Mouse (Mus musculus): ENCODE measurements at regions not wholly inside any gene's neighbourhood (a gene's known extent, or its start where the extent isn't known, plus 50 kb on each side); places are given as distances from the start of the nearest gene placed in this dataset.
A peak's percentile ranks its signal among the peaks of the same experiment; 100 is the strongest.
"Not testable (repeated sequence)": the region's sequence is repeated elsewhere in the genome, so short reads cannot be mapped to it uniquely, and the experiment has no call there.

DNA sequence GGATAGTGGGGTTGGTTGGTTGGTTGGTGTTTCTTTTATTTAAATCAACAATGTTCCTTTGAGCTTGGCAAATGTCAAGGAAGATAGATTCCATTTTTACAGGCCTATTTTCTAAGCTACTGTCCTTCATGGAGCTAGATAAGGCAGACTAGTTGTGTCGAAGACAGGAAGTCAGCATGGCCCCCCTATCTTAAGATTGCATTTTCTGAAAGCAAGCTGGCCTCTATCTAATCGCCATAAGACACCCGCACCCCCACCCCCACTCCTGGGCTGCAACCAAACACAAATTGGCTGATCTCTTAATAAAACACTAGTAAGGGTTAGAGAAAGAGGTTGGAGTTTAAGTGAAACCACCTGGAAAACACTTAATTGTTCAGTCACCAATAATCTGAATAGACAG is 1708.5 kb upstream of the 5930422O12Rik start:
- TF ChIP-seq TCF3 (IDR thresholded peaks at IDR 0.05; ENCODE audit: insufficient read length, low read depth) = no peak
- no peak for TF ChIP-seq CEBPB (IDR thresholded peaks at IDR 0.05; ENCODE audit: insufficient read depth, poor library complexity, severe bottlenecking)
- no peak for TF ChIP-seq USF1 (IDR thresholded peaks at IDR 0.05; ENCODE audit: low read depth)
- TF ChIP-seq POLR2AphosphoS2 (IDR thresholded peaks at IDR 0.05; ENCODE audit: insufficient read length, low read depth) = no peak
- TF ChIP-seq MYOD1 (IDR thresholded peaks at IDR 0.05; ENCODE audit: control insufficient read depth in 1 of 3, insufficient read length in 2 of 3, low read depth in 2 of 3) = no peak
- TF ChIP-seq SRF (IDR thresholded peaks at IDR 0.05; ENCODE audit: control insufficient read depth, insufficient read length, low read depth) = no peak
- TF ChIP-seq E2F4 (IDR thresholded peaks at IDR 0.05; ENCODE audit: insufficient read depth) = no peak
- TF ChIP-seq POLR2A (IDR thresholded peaks at IDR 0.05; ENCODE audit: insufficient read length, low read depth) = no peak
- no peak for TF ChIP-seq MYOG (IDR thresholded peaks at IDR 0.05; ENCODE audit: control insufficient read depth in 1 of 3, insufficient read depth in 1 of 3, insufficient read length in 2 of 3, low read depth in 2 of 3)
- no peak for TF ChIP-seq MAX (IDR thresholded peaks at IDR 0.05; ENCODE audit: low read depth)
- TF ChIP-seq TCF12 (IDR thresholded peaks at IDR 0.05; ENCODE audit: insufficient read depth, poor library complexity, severe bottlenecking) = no peak
- TF ChIP-seq REST (IDR thresholded peaks at IDR 0.05; ENCODE audit: insufficient read depth, insufficient read length) = no peak
- Histone ChIP-seq H3K36me3 (ENCODE audit: control insufficient read depth, insufficient read depth) (no peaks in the 10 kb centered on the region), H3K79me2 (ENCODE audit: control insufficient read depth, insufficient read depth) (no peaks in the 10 kb centered on the region), H3ac (ENCODE audit: control insufficient read depth, insufficient read length) (no peak overlapping the region), H3K4me3 (no peak overlapping the region), H3K4me2 (ENCODE audit: low read depth) (peak overlapping the region; percentile 28), H3K27me3 (ENCODE audit: control insufficient read depth, insufficient read depth, insufficient read length) (no peaks in the 10 kb centered on the region)

DNA sequence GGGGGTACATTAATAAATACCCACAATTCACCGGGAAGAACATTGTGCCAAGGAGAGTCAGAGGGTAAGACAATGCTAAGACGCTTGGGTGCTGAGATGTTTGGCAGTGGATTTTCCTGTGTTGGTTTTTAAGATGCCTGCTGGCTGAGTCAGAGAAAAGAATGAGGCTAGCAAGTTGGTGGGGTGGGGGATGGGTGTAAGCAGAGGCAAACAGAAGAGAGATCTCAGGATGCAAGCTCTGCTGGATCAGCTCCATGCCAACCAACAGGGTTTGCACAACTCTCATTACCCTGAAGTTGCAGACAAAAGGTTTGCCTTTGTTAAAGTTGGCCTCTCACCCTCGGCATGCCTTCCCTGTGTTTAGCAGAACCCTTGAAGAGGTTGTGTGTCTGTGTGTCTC is 1707.9 kb upstream of the 5930422O12Rik start:
- no peaks in the 10 kb centered on the region for H3K79me2 ChIP-seq (ENCODE audit: control insufficient read depth, insufficient read depth)
- no peaks in the 10 kb centered on the region for H3K27me3 ChIP-seq (ENCODE audit: control insufficient read depth, insufficient read depth, insufficient read length)
- H3K4me2 ChIP-seq (ENCODE audit: low read depth) = peak overlapping the region; percentile 28
- no peak overlapping the region for H3ac ChIP-seq (ENCODE audit: control insufficient read depth, insufficient read length)
- H3K36me3 ChIP-seq (ENCODE audit: control insufficient read depth, insufficient read depth) = no peaks in the 10 kb centered on the region
- H3K4me3 ChIP-seq = no peak overlapping the region
- TF ChIP-seq CEBPB (IDR thresholded peaks at IDR 0.05; ENCODE audit: insufficient read depth, poor library complexity, severe bottlenecking) (peak; percentile 70; the same call in 1 of the 2 replicates), E2F4 (IDR thresholded peaks at IDR 0.05; ENCODE audit: insufficient read depth) (no peak)

DNA sequence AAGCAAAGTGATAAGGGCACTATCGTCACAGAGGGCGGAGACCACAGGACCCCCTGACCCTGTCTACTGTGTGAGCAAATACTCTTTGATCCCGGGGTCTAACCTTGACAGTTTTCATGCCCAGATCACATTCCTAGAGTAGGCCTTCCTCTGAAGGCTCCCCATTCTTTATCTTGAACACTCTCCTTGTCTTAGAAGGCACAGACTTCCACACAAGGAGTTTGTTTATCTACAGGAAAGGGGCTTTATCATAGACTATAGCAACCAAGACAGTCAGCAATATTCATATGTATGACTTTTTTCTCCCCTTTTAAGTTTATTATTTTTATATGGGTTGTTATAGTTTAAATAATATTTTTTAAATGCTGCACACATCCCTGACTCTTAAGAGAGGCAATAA is 1703.1 kb upstream of the 5930422O12Rik start:
- no peaks in the 10 kb centered on the region for H3K27me3 ChIP-seq (ENCODE audit: control insufficient read depth, insufficient read depth, insufficient read length)
- no peaks in the 10 kb centered on the region for H3K79me2 ChIP-seq (ENCODE audit: control insufficient read depth, insufficient read depth)
- H3ac ChIP-seq (ENCODE audit: control insufficient read depth, insufficient read length) = no peak overlapping the region
- H3K4me3 ChIP-seq = no peak overlapping the region
- H3K4me2 ChIP-seq (ENCODE audit: low read depth) = no peak overlapping the region
- TF ChIP-seq CEBPB (IDR thresholded peaks at IDR 0.05; ENCODE audit: insufficient read depth, poor library complexity, severe bottlenecking) (no peak), USF1 (IDR thresholded peaks at IDR 0.05; ENCODE audit: low read depth) (no peak), REST (IDR thresholded peaks at IDR 0.05; ENCODE audit: insufficient read depth, insufficient read length) (no peak), POLR2A (IDR thresholded peaks at IDR 0.05; ENCODE audit: insufficient read length, low read depth) (no peak), TCF12 (IDR thresholded peaks at IDR 0.05; ENCODE audit: insufficient read depth, poor library complexity, severe bottlenecking) (no peak)
- no peaks in the 10 kb centered on the region for H3K36me3 ChIP-seq (ENCODE audit: control insufficient read depth, insufficient read depth)

DNA sequence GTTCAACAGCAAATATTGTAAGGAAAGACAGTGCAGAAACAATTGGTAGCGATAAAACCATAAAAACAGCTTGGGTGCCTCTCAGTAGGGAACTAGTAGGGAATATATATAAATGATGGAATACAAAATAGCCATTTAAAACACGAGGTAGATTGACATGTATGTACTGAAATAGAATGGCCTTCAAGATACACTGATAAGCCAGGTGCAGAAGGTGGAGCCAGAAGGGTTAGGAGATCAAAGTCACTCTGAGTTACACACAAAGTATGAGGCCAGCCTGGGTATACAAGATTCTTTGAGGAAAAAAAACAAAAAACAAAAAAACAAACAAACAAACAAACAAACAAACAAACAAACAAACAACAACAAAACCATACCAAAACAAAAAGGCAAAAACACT is 1692.9 kb upstream of the 5930422O12Rik start:
- no peaks in the 10 kb centered on the region for H3K79me2 ChIP-seq (ENCODE audit: control insufficient read depth, insufficient read depth)
- no peak overlapping the region for H3K4me3 ChIP-seq
- TF ChIP-seq E2F4 (IDR thresholded peaks at IDR 0.05; ENCODE audit: insufficient read depth) (no peak), POLR2A (IDR thresholded peaks at IDR 0.05; ENCODE audit: insufficient read length, low read depth) (no peak), REST (IDR thresholded peaks at IDR 0.05; ENCODE audit: insufficient read depth, insufficient read length) (no peak), USF1 (IDR thresholded peaks at IDR 0.05; ENCODE audit: low read depth) (no peak), MYOD1 (IDR thresholded peaks at IDR 0.05; ENCODE audit: control insufficient read depth in 1 of 3, insufficient read length in 2 of 3, low read depth in 2 of 3) (no peak), CEBPB (IDR thresholded peaks at IDR 0.05; ENCODE audit: insufficient read depth, poor library complexity, severe bottlenecking) (no peak), MAX (IDR thresholded peaks at IDR 0.05; ENCODE audit: low read depth) (no peak), TCF12 (IDR thresholded peaks at IDR 0.05; ENCODE audit: insufficient read depth, poor library complexity, severe bottlenecking) (no peak), SRF (IDR thresholded peaks at IDR 0.05; ENCODE audit: control insufficient read depth, insufficient read length, low read depth) (no peak), TCF3 (IDR thresholded peaks at IDR 0.05; ENCODE audit: insufficient read length, low read depth) (no peak), MYOG (IDR thresholded peaks at IDR 0.05; ENCODE audit: control insufficient read depth in 1 of 3, insufficient read depth in 1 of 3, insufficient read length in 2 of 3, low read depth in 2 of 3) (no peak), POLR2AphosphoS2 (IDR thresholded peaks at IDR 0.05; ENCODE audit: insufficient read length, low read depth) (no peak)
- no peak overlapping the region for H3ac ChIP-seq (ENCODE audit: control insufficient read depth, insufficient read length)
- H3K4me2 ChIP-seq (ENCODE audit: low read depth) = no peak overlapping the region
- no peaks in the 10 kb centered on the region for H3K36me3 ChIP-seq (ENCODE audit: control insufficient read depth, insufficient read depth)
- no peaks in the 10 kb centered on the region for H3K27me3 ChIP-seq (ENCODE audit: control insufficient read depth, insufficient read depth, insufficient read length)

DNA sequence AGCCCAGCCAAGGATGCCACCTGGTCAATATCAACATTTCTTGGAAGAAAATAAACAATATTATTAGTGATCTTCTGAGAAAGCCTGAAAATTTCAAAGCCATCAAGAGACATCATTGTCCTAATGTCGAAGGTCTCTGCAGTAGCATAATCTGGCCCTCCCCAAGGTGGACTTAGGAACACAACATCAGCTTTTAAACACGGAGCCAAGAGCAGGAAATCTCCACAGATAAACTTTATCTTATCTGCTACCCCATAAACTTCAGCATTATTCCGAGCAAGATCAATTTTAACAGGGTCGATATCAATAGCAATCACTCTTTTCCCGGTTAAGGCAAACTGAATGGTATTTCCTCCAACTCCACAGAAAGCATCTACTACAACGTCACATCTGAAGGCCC is 1691.2 kb upstream of the 5930422O12Rik start:
- H3K27me3 ChIP-seq (ENCODE audit: control insufficient read depth, insufficient read depth, insufficient read length); H3ac ChIP-seq (ENCODE audit: control insufficient read depth, insufficient read length); H3K4me2 ChIP-seq (ENCODE audit: low read depth); H3K36me3 ChIP-seq (ENCODE audit: control insufficient read depth, insufficient read depth); H3K79me2 ChIP-seq (ENCODE audit: control insufficient read depth, insufficient read depth); H3K4me3 ChIP-seq: not testable (repeated sequence)

DNA sequence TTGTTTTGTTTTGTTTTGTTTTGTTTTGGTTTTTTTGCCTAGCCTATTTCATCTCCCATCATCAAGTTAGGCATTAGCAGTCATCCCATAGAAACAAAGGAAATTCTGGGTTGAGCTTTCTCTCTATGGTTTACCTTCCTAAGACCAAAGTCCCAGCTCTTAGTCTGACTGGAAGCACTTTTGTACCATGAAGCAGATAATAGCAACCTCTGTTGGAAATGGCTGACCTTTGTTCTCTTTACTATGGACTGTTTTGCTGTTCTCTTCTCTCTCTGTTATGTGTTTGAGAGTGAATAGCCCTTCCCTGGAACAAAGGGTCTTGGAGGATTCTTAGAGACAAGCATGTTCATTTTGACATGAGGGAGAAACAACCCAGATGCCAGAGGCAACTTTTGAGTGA is 1681.7 kb upstream of the 5930422O12Rik start:
- no peak overlapping the region for H3ac ChIP-seq (ENCODE audit: control insufficient read depth, insufficient read length)
- H3K79me2 ChIP-seq (ENCODE audit: control insufficient read depth, insufficient read depth) = no peaks in the 10 kb centered on the region
- no peak overlapping the region for H3K4me3 ChIP-seq
- no peaks in the 10 kb centered on the region for H3K27me3 ChIP-seq (ENCODE audit: control insufficient read depth, insufficient read depth, insufficient read length)
- H3K36me3 ChIP-seq (ENCODE audit: control insufficient read depth, insufficient read depth) = no peaks in the 10 kb centered on the region
- H3K4me2 ChIP-seq (ENCODE audit: low read depth) = no peak overlapping the region
- TF ChIP-seq REST (IDR thresholded peaks at IDR 0.05; ENCODE audit: insufficient read depth, insufficient read length) = no peak
- TF ChIP-seq MYOG (IDR thresholded peaks at IDR 0.05; ENCODE audit: control insufficient read depth in 1 of 3, insufficient read depth in 1 of 3, insufficient read length in 2 of 3, low read depth in 2 of 3) = no peak
- TF ChIP-seq SRF (IDR thresholded peaks at IDR 0.05; ENCODE audit: control insufficient read depth, insufficient read length, low read depth) = no peak

Measured in myocyte (in vitro differentiated cells).